Mouse (Mus musculus): ENCODE measurements around the gene Krtap26-1. TPM values are rescaled to one million over a fixed set of nuclear protein-coding genes. Genes with fewer than 3 reads are reported as not detected.
A peak's percentile ranks its signal among the peaks of the same experiment; 100 is the strongest.

The Krtap26-1 gene
- polyA plus RNA-seq (2015; fragmentation: Nextera tagmentation; extraction: Ambion mirVana): 0.28 TPM in 1 of 2 replicates, not detected in the other

DNA sequence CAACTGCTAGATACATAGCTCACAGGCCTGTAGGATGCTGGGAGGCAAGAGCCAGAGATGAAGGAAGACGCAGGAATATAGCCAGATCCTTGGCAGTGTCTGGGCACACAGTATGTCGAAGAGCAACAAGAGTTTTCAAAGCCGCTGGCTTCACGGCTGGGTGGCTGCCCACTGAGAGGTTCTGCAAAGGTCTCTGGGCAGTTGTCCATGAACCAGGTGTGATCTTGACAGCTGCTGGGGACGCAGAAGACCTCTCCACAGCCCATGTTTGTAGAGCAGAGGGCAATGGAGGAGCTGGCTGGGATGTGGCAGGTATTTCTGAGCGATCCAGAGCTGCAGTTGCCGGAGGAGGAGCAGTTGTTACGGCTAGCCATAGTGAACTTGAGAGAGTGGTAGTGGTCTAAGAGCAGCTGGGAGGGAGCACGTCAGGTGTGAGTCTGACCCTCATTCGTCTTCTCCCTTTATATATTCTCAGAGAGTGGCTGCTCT, at the start of gene Krtap26-1:
TSS of gene Krtap26-1 (minus strand) at position 439 of the 489 bp plus-strand sequence.
- ATAC-seq: peak; percentile 5; the same call in 1 of the 2 replicates
- peaks cover 6% of the 10 kb centered on the region; the same call in 1 of the 2 replicates for H3K4me1 ChIP-seq (ENCODE audit: control insufficient read depth, insufficient read depth, low read length)
- H3K36me3 ChIP-seq (ENCODE audit: control insufficient read depth, insufficient read depth, low read length): no peaks in the 10 kb centered on the region
- H3K4me2 ChIP-seq (ENCODE audit: low read depth, low read length): peak within 1 kb of the TSS; percentile 20; the same call in 1 of the 2 replicates
- H3K9ac ChIP-seq (ENCODE audit: low read depth, low read length): no peak within 1 kb of the TSS; the same call in 1 of the 2 replicates
- H3K9me3 ChIP-seq (ENCODE audit: control insufficient read depth, low read length): no peaks in the 10 kb centered on the region
- peak within 1 kb of the TSS; percentile 69 for H3K27ac ChIP-seq (ENCODE audit: low read length)
- no peaks in the 10 kb centered on the region for H3K27me3 ChIP-seq (replicated peaks; ENCODE audit: control insufficient read depth, insufficient read depth, low read length)
- H3K4me3 ChIP-seq (ENCODE audit: low read length): no peak within 1 kb of the TSS
- WGBS: 80% methylated on average over 10 of the region's 10 CpGs

DNA sequence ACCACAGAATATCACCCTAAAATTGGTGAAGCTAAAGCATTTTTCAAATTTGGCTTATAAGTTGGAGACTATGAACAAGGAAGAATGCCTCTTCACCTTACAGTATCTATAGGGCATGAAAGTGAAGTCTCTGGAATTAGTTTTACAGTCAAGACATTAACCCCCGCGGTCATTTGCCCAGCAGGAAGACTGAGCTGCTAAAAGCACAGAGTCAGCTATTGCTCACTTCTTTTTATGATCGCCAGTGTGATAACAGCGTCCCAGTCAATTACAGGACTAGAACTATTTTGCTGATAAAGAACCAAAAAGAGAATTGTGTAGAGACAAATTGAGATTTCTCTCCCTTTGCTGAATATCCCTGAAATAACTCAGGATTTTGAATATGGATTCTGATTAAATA, 48.7 kb upstream of the Krtap26-1 start:
- 55% methylated on average over 4 of the region's 4 CpGs for WGBS
- Histone ChIP-seq H3K4me3 (ENCODE audit: low read length) (no peak overlapping the region), H3K27ac (ENCODE audit: low read length) (no peak overlapping the region), H3K36me3 (ENCODE audit: control insufficient read depth, insufficient read depth, low read length) (no peaks in the 10 kb centered on the region), H3K4me1 (ENCODE audit: control insufficient read depth, insufficient read depth, low read length) (no peaks in the 10 kb centered on the region), H3K27me3 (replicated peaks; ENCODE audit: control insufficient read depth, insufficient read depth, low read length) (no peaks in the 10 kb centered on the region), H3K9ac (ENCODE audit: low read depth, low read length) (no peak overlapping the region), H3K4me2 (ENCODE audit: low read depth, low read length) (no peak overlapping the region), H3K9me3 (ENCODE audit: control insufficient read depth, low read length) (no peaks in the 10 kb centered on the region)
- ATAC-seq: peak; percentile 70

DNA sequence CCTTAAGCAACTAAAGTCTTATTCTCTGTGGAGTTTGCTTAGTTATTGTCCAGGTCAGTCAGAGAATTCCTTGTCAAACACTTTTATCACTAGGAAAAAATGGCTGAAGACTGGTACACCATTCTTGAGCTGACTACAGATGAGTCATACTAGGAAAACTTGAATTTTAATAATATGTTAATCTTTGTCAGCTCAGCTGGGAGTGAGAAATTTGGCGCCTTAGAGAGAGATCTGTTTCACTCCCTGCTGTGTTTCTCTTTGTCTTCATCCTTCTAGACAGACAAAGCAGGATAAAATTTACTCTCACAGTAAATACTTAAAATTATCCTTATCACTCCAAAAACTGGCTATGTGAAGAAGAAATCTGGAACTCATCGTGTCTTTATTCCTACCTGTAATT, 33.7 kb upstream of the Krtap26-1 start:
- Histone ChIP-seq H3K27ac (ENCODE audit: low read length) (no peak overlapping the region), H3K27me3 (replicated peaks; ENCODE audit: control insufficient read depth, insufficient read depth, low read length) (no peaks in the 10 kb centered on the region), H3K36me3 (ENCODE audit: control insufficient read depth, insufficient read depth, low read length) (no peaks in the 10 kb centered on the region), H3K4me3 (ENCODE audit: low read length) (no peak overlapping the region), H3K4me2 (ENCODE audit: low read depth, low read length) (no peak overlapping the region), H3K4me1 (ENCODE audit: control insufficient read depth, insufficient read depth, low read length) (no peaks in the 10 kb centered on the region), H3K9me3 (ENCODE audit: control insufficient read depth, low read length) (no peaks in the 10 kb centered on the region), H3K9ac (ENCODE audit: low read depth, low read length) (no peak overlapping the region)
- 62% methylated on average over 2 of the region's 2 CpGs for WGBS
- no peak for ATAC-seq

- no peak overlapping the region for H3K27ac ChIP-seq (ENCODE audit: low read length)
- H3K9me3 ChIP-seq (ENCODE audit: control insufficient read depth, low read length): no peaks in the 10 kb centered on the region
- no peak overlapping the region for H3K4me2 ChIP-seq (ENCODE audit: low read depth, low read length)
- no peak overlapping the region for H3K9ac ChIP-seq (ENCODE audit: low read depth, low read length)
- WGBS: 77% methylated on average over 6 of the region's 6 CpGs
- H3K4me1 ChIP-seq (ENCODE audit: control insufficient read depth, insufficient read depth, low read length): no peaks in the 10 kb centered on the region
- no peaks in the 10 kb centered on the region for H3K27me3 ChIP-seq (replicated peaks; ENCODE audit: control insufficient read depth, insufficient read depth, low read length)
- no peak for ATAC-seq
- H3K4me3 ChIP-seq (ENCODE audit: low read length): no peak overlapping the region
- H3K36me3 ChIP-seq (ENCODE audit: control insufficient read depth, insufficient read depth, low read length): no peaks in the 10 kb centered on the region
These were observed 31.5 kb upstream of the Krtap26-1 start for GRCm38 (mm10) chr16:88679099-88679498.

- Histone ChIP-seq H3K27me3 (replicated peaks; ENCODE audit: control insufficient read depth, insufficient read depth, low read length) (no peaks in the 10 kb centered on the region), H3K27ac (ENCODE audit: low read length) (no peak within 1 kb of the TSS), H3K9me3 (ENCODE audit: control insufficient read depth, low read length) (no peaks in the 10 kb centered on the region), H3K4me1 (ENCODE audit: control insufficient read depth, insufficient read depth, low read length) (no peaks in the 10 kb centered on the region), H3K9ac (ENCODE audit: low read depth, low read length) (no peak within 1 kb of the TSS), H3K4me3 (ENCODE audit: low read length) (no peak within 1 kb of the TSS), H3K36me3 (ENCODE audit: control insufficient read depth, insufficient read depth, low read length) (no peaks in the 10 kb centered on the region), H3K4me2 (ENCODE audit: low read depth, low read length) (no peak within 1 kb of the TSS)
- 91% methylated on average over 4 of the region's 4 CpGs for WGBS
- ATAC-seq: no peak
These were observed 24.0 kb upstream of the Krtap26-1 start, which contains the start of gene Krtap27-1 for GRCm38 (mm10) chr16:88671571-88671970. Gene Krtap27-1 (minus strand): TSS chr16:88671671.

GRCm38 (mm10) chr16:88657426-88657825, 9.8 kb upstream of the Krtap26-1 start:
- no peak overlapping the region for H3K4me2 ChIP-seq (ENCODE audit: low read depth, low read length)
- no peak overlapping the region for H3K4me3 ChIP-seq (ENCODE audit: low read length)
- no peak overlapping the region for H3K9ac ChIP-seq (ENCODE audit: low read depth, low read length)
- 0 out of 2 replicates have a peak, but pooled peaks have one; percentile 16 for ATAC-seq
- no peaks in the 10 kb centered on the region for H3K4me1 ChIP-seq (ENCODE audit: control insufficient read depth, insufficient read depth, low read length)
- no peaks in the 10 kb centered on the region for H3K36me3 ChIP-seq (ENCODE audit: control insufficient read depth, insufficient read depth, low read length)
- 46% methylated on average over 1 of the region's 1 CpGs for WGBS
- H3K27me3 ChIP-seq (replicated peaks; ENCODE audit: control insufficient read depth, insufficient read depth, low read length): no peaks in the 10 kb centered on the region
- H3K9me3 ChIP-seq (ENCODE audit: control insufficient read depth, low read length): no peaks in the 10 kb centered on the region
- H3K27ac ChIP-seq (ENCODE audit: low read length): no peak overlapping the region

DNA sequence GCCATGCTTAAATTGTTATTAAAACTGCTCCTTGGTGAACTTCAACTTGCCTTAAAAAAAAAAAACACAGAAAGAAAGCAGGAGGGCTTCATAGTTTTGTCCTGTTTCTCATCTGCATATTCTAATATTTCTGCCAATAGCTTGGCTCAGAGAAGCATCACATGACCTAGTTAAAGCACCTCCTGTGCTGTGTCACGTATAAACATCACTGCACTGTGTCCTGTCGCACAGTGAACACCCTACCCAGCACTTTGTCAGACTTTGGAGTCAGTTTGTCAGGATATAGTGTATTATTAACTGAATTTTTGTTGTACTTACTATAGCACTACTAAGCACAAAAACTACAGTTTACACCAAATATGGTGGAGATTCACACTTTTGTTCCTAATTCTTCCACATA, 4.4 kb upstream of the Krtap26-1 start:
- Histone ChIP-seq H3K27ac (ENCODE audit: low read length) (no peak overlapping the region), H3K27me3 (replicated peaks; ENCODE audit: control insufficient read depth, insufficient read depth, low read length) (no peaks in the 10 kb centered on the region), H3K9ac (ENCODE audit: low read depth, low read length) (no peak overlapping the region), H3K4me3 (ENCODE audit: low read length) (no peak overlapping the region), H3K4me2 (ENCODE audit: low read depth, low read length) (no peak overlapping the region), H3K36me3 (ENCODE audit: control insufficient read depth, insufficient read depth, low read length) (no peaks in the 10 kb centered on the region), H3K9me3 (ENCODE audit: control insufficient read depth, low read length) (no peaks in the 10 kb centered on the region), H3K4me1 (ENCODE audit: control insufficient read depth, insufficient read depth, low read length) (peaks cover 6% of the 10 kb centered on the region; the same call in 1 of the 2 replicates)
- ATAC-seq: no peak
- 55% methylated on average over 2 of the region's 2 CpGs for WGBS

DNA sequence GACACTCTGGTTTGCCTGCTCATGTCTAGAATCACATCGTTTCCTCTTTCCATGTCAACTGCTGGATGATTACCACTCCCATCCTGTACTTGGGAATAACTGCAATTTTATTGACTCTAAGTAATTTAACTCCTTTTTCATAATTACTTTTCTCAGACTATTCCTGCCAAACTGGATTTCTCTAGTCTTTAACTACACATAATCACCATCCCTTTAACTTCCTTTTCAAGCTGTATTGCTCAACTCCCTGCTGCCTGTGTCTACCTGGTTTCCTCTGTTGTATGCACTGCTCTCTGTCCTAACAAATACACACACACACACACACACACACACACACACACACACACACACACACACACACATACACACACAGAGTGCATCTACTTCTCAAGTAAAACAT, 3.5 kb upstream of the Krtap26-1 start:
- H3K9me3 ChIP-seq (ENCODE audit: control insufficient read depth, low read length): no peaks in the 10 kb centered on the region
- 57% methylated on average over 1 of the region's 1 CpGs for WGBS
- H3K27ac ChIP-seq (ENCODE audit: low read length): no peak overlapping the region; the same call in 1 of the 2 replicates
- ATAC-seq: peak; percentile 79
- no peak overlapping the region for H3K9ac ChIP-seq (ENCODE audit: low read depth, low read length)
- H3K4me2 ChIP-seq (ENCODE audit: low read depth, low read length): no peak overlapping the region
- peaks cover 6% of the 10 kb centered on the region; the same call in 1 of the 2 replicates for H3K4me1 ChIP-seq (ENCODE audit: control insufficient read depth, insufficient read depth, low read length)
- H3K27me3 ChIP-seq (replicated peaks; ENCODE audit: control insufficient read depth, insufficient read depth, low read length): no peaks in the 10 kb centered on the region
- no peak overlapping the region for H3K4me3 ChIP-seq (ENCODE audit: low read length)
- no peaks in the 10 kb centered on the region for H3K36me3 ChIP-seq (ENCODE audit: control insufficient read depth, insufficient read depth, low read length)

DNA sequence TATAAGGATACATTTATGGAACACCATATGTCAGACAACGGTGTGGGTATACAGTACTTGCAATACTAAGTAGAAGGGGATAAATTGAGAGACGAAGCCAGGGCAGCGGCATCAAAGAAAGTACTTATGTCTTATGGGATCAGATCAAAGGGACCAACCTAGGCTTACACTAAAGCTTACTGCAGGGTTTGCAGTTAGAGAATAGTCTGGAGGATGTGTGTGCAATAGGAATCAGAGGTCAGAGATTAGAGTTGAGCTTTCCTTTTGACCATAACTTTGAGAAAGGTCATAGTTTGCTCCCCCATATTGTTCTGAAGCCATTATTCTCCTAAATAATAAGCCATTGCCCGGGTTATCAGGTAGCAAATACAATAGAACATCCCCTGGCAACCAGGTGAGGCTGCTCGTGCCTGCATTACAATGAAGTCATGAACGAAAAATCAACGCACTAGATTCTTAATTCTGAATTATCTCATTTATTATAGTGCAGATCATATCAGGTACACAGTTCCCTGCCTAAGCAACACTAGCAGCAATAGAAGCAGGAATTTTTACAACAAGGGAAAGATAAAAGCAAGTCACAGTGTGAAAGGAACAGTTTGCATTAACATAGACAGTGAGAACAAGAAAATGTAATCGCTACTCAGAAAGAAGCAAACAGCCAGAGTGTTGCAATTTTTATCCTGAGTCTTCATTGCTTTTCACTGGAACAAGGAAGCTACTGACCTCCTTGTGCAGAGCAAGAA, 1.1 kb downstream of the Krtap26-1 start:
- ATAC-seq: peak; percentile 84
- peak overlapping the region; percentile 69 for H3K27ac ChIP-seq (ENCODE audit: low read length)
- no peaks in the 10 kb centered on the region for H3K27me3 ChIP-seq (replicated peaks; ENCODE audit: control insufficient read depth, insufficient read depth, low read length)
- no peak overlapping the region for H3K4me3 ChIP-seq (ENCODE audit: low read length)
- peak overlapping the region; percentile 20; the same call in 1 of the 2 replicates for H3K4me2 ChIP-seq (ENCODE audit: low read depth, low read length)
- H3K9ac ChIP-seq (ENCODE audit: low read depth, low read length): no peak overlapping the region
- peaks cover 6% of the 10 kb centered on the region; the same call in 1 of the 2 replicates for H3K4me1 ChIP-seq (ENCODE audit: control insufficient read depth, insufficient read depth, low read length)
- no peaks in the 10 kb centered on the region for H3K36me3 ChIP-seq (ENCODE audit: control insufficient read depth, insufficient read depth, low read length)
- WGBS: 63% methylated on average over 8 of the region's 8 CpGs
- H3K9me3 ChIP-seq (ENCODE audit: control insufficient read depth, low read length): no peaks in the 10 kb centered on the region
